Mouse (Mus musculus) gastrocnemius, postnatal 4 days (tissue): ENCODE measurements around the gene Ccnl1. TPM values are rescaled to one million over a fixed set of nuclear protein-coding genes. Genes with fewer than 3 reads are reported as not detected.
A peak's percentile ranks its signal among the peaks of the same experiment; 100 is the strongest.

Experiments
- DNase-seq, 2 experiments: peaks; one replicate each; pipeline ENCODE4 v3.0.0; 2021 to 2022; ENCODE audit warnings: low spot score in 2 of 2, mixed read lengths in 2 of 2
- long read RNA-seq, 2 experiments: library from polyadenylated mRNA; stranded (forward); transcript quantifications; one replicate each; pipeline ENCODE4 v2.0.0; 2021
- total RNA-seq, 2 experiments: library from RNA; stranded (reverse); gene quantifications; 2 replicates each; pipeline ENCODE4 v1.2.3; 2021

Gene Ccnl1
- 10 to 100 TPM; 35.7 to 54.3 TPM for total RNA-seq
- long read RNA-seq, experiment 1, transcript Ccnl1-201 (11 exons, 2,169 nt) = minor isoform, 6 of 25 reads
- long read RNA-seq, experiment 1, transcript Ccnl1-205 (12 exons, 1,981 nt) = major isoform, 7 of 25 reads
- long read RNA-seq, experiment 1, partial matches to known transcripts = 2 of 25 reads
- long read RNA-seq, experiment 1, other reads (novel, unspliced or antisense) = 9 of 25 reads
- long read RNA-seq, experiment 2, transcript Ccnl1-203 (12 exons, 2,229 nt) = major isoform, 6 of 30 reads
- long read RNA-seq, experiment 2, transcript Ccnl1-201 (11 exons, 2,169 nt) = minor isoform, 5 of 30 reads
- long read RNA-seq, experiment 2, partial matches to known transcripts = 2 of 30 reads
- long read RNA-seq, experiment 2, other reads (novel, unspliced or antisense) = 13 of 30 reads

DNA sequence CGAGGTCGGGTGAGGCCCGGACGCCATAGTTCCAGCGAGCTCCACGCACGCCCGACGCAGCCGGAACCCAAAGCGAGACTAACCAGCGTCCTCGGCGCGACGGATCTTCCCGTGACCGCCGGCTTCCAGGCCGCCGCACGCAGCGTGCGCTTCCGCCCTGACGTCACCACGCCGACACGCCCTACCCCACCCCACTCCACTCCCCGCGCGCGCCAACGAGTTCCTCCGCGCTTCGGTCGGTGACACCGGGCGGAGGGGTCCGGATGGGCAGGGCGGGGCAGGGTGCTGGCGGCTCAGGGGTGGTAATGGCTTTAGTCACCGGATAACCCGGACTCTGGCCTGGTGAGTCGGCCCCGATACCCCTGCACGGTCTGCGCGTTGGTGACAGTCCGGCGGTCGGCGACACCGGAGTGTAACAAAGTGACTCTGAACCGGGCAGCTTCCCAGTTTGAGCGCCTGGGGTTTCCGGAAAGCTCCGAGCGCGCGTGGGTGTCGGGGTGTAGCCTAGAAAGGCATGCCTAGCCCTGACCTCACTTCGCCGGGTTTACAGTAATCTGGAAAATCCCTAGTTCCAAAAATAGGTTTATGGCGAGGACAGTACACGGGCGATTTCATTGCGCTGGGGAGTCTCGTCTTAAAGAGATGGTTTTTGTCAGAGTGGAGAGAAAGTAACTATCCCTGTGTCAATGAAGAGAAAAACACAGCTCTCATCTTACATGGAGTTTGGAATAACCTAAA, at the start of gene Ccnl1:
TSS of gene Ccnl1 (minus strand) at position 148 of the 738 bp plus-strand sequence.
- peak; percentile 97 for DNase-seq

DNA sequence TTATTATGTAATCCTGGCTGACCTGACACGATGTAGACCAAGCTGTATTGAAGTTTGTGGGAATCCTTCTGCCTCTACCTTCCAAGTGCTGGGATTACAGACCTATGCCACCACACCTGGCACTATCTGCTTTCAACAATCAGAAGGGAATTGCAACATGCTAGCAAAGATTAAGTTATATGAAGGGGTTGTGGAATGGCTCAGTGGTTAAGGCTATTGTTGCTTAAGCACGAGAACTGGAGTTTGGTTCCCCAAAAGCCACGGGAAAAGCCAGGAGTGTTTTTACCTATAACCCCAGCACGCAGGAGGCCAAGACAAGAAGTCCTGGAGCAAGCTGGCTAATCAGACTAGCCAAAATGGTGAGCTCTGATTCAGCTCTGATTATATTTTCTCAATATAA, 46.9 kb upstream of the Ccnl1 start:
- no peak for DNase-seq

DNA sequence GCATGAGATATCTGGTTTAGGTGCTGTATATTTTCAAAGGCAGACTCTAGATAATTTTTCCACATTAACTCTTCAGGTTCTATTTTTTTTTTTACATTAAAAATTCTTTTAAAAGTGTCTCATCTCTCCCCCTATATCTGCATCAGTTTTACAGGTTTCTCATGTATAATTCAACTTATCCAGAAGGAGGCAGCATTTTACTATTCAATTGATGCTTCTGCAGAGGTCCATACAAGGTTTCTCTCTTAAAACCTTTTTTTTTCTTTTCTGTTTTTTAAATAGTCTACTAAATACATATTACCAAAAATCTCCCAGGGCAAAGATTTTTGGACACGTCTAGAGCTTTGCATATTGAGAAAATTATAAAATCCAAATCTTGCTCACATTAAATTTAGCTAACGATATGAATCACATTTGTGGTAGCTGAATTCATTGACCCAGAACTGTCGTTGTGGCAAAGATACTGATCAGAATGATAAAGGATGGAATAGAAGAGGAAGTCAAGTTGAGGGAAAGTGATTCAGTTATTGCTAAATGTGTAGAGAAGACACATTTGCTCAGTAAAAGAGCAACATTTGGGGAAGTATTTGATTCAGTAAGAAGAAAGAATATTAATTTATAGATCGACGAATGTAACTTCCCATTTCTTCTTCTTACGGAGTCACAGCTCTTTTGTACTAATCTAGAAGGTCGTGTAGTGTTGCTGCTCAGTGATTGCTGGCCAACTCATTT, 46.3 kb upstream of the Ccnl1 start:
- DNase-seq = no peak

DNA sequence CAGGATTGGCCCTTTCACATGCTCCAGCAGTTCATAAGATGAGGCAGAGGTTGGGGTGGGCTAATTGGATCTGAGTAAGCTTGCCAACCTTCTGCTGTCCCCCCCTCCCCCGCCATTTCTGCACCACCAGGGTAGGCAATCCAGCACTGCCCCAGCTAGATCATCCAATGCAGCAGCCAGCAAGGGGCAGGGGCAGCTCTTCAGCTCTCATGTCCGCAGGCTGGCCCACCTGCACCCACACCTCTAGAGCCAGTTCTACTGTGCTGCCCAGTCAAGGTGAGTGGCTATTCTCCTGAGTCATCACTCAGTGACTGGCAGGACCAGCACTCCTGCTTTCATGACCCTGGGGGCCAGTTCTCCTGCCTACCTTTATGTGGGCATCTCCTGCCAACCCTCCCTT, 42.4 kb upstream of the Ccnl1 start:
- DNase-seq = no peak

DNA sequence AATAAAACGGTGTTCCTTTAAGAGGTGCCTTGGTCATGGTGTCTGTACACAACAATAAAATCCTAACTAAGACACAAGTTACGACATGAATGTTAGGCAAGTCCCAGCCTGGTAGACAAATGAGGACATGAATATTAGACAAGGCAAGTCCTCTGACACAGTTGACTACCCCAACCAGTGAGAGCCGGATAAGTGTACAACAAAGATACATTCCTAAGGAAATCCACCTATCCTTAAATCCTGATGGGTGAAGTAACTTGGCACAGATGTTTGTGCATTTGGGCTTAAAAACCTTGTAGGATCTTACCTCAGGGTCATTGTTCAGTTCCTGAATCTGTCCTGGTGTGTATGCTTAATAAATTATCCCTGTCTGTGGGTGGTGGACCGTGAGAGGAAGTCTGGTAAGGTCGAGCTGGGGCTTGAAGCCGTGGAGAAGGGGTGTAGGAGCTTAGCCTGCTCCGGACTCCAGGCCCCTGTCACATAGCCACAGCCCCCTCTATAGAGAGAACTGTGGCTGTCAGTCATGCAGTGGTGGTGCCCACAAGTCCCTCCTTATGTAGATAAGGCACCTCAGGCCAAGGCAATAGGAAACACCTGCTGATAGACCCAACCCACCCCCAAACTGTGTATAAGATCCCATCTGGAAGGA, 39.4 kb upstream of the Ccnl1 start:
- no peak for DNase-seq

- no peak for DNase-seq
Observed at GRCm38 (mm10) chr3:65992395-65993340, 34.6 kb upstream of the Ccnl1 start.

DNA sequence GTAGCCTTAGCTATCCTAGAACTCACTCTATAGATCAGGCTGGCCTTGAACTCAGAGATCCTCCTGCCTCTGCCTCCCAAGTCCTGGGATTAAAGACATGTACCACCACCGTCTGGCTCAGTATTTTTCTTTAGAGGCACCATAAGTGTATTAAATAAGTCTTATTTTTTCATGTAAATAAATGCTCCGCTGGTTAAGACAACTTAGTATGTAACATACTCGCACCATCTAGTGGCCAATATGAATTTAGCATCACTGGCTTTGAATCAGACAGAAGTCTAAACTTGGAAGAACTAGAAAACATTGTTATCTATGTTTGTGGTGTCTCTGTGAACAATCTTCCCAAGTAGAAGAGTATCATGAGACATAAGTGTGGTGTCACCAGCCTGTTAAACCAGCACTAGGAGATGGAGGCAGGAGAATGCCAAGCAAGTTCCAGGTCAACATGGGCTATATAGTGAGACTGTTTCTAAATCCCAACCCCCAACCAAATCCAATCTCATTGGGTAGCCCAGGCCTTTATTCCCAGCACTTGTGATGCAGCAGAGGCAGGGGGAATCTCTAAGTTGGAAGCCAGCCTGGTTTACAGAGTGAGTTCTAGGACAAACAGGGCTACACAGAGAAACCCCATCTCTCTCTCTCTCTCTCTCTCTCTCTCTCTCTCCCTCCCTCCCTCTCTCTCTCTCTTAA, 33.1 kb upstream of the Ccnl1 start:
- DNase-seq = no peak

GRCm38 (mm10) chr3:65990524-65990923, 32.5 kb upstream of the Ccnl1 start:
- DNase-seq = no peak

DNA sequence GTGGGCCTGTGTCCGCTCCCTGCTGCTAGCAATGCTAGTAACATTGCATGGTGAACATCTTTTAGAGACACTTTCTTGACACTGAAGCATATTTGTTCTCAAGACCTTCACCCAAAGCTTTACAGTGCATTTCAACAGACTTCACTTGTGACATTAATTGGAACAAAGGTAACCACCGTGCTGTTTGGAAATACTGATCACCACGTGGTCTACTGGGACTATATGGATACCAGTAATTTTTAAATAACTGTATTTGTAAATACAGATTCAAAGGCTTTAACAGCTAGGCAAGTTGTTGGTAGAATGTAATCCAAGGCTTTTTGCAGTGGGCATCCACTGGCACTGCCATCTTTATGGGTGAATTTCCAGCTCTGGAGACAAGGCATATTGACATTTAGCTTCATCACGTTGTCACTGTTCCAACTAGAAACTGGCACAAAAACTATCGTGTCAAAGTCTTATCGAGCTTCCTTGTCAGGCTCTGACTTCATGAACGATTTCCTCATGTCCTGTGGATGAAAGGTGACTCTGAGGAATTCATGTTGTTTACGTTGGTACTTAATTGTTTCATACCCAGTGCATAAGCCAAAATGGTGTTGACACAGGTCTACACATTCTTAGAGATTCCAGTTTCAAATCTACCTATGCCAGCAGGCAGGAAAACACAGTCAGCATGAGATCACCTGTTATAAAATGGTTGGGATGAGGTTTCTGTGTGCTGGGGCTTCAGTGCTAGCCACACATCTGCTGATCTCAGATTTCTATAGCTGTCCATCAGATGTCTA, 30.9 kb upstream of the Ccnl1 start:
- no peak for DNase-seq

DNA sequence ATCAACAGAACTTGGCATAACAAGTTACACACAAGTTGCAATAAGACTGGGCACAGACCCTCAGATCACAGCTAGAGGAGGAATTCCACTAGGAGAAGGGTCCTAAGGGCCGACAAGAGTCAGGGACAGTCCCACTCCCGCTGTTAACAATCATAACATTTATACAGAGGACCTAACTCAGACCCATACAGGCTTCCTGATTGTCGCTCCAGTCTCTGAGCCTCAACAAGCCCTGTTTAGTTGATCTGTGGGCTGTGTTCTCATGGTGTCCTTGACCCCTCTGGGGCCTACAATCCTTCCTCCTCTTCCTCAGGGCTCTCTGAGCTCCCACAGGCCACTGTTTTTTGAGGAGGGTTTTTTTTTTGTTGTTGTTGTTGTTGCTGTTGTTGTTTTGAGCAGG, 18.2 kb upstream of the Ccnl1 start:
- no peak for DNase-seq

- peak in 1 of 2 experiments; percentile 33 for DNase-seq
Observed at GRCm38 (mm10) chr3:65975317-65975716, 17.3 kb upstream of the Ccnl1 start.

GRCm38 (mm10) chr3:65974232-65975058, 16.4 kb upstream of the Ccnl1 start:
- DNase-seq = peak; percentile 98 to 99

- no peak for DNase-seq
Observed at GRCm38 (mm10) chr3:65973501-65974231, 15.6 kb upstream of the Ccnl1 start.

DNA sequence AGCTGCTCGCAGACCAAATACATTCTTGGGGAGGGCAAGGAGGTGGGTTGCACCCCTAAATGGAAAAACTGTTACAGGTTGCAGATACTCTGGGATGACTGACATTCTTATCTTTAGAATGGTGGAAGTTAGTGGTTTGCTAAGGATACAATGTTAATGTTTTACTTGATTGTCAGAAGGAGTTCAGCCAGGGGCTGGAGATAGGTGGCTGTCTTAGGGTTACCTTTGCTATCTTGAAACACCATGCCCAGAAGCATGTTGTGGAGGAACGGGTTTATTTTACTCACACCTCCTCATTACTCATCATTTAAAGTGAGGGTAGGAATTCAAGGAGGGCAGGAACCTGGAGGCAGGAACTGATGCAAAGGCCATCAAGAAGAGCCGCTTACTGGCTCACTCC, 11.1 kb upstream of the Ccnl1 start:
- no peak for DNase-seq

DNA sequence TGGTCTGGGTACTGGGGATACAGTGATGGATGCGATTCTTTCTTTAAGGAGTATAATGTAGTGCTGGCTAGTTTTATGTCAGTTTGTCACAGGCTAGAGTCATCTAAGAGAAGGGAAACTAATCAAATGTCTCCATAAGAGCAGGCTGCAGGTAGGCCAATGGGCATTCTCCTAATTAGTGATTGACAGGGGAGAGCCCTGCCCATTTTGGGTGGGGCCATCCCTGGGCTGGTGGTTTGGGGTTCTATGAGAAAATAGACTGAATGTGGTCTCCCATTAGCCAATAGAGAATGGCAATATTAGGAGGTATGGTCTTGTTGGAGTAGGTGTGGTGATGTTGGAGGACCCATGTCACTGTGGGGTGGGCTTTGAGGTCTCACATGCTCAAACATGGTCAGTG, 8.3 kb upstream of the Ccnl1 start:
- no peak for DNase-seq

DNA sequence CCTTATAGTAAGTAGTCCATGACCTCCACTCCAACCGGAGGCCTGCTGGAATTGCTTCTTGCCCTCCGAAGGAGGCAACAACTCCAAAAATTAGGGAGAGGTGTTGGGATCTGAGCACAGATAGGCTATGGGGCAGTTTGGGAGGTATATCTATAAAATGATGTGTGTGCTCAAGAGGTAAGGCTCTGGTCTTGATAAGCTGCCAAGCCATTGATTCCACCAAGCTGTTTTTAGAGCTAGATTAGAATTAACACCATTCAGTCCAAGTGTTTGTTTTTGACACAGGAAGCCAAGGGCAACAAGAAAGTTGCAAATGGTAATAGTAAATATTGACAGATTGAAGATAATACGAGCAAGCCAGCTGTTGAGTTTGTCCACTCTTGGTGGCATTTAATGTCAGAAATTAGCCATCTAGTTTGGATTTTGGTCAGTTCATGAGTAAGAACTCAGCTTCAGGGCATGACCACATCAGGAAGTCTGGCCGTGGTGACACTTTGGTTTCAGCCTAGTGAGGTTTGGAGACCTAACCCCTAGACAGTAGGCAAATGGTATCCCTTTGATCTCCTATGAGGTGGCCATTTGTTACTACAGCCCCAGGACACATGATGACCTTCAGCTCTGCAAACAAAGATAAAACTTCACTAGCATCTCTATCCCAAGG, 4.4 kb upstream of the Ccnl1 start:
- no peak for DNase-seq
